Mouse (Mus musculus) liver, embryonic 12.5 days (tissue): Measurements from ENCODE around the gene Dph5. TPM values are rescaled to one million over a fixed set of nuclear protein-coding genes. Genes with fewer than 3 reads are reported as not detected.

Source experiments
- ATAC-seq: fragments of 200-750 bp; cut with Nextera tagmentation; 2 replicates; pipeline ENCODE4 v1.8.0; 2017; ENCODE audit warnings: moderate number of reproducible peaks, mild to moderate bottlenecking, moderate library complexity
- H3K27ac ChIP-seq: fragments of 300-500 bp; sonication (generic); 2 replicates; pipeline ENCODE4 v1.5.1; 2016; ENCODE audit warnings: mild to moderate bottlenecking
- H3K27me3 ChIP-seq: fragments of 300-500 bp; sonication (generic); replicated peaks from 2 replicates; pipeline ENCODE4 v1.6.1; 2016; ENCODE audit warnings: mild to moderate bottlenecking, moderate library complexity
- H3K36me3 ChIP-seq: fragments of 300-500 bp; sonication (generic); 2 replicates; pipeline ENCODE4 v1.6.1; 2016; ENCODE audit warnings: mild to moderate bottlenecking, moderate library complexity
- H3K4me1 ChIP-seq: fragments of 300-500 bp; sonication (generic); 2 replicates; pipeline ENCODE4 v1.6.1; 2016
- H3K4me2 ChIP-seq: fragments of 300-500 bp; sonication (generic); 2 replicates; pipeline ENCODE4 v1.6.1; 2016; ENCODE audit warnings: mild to moderate bottlenecking, moderate library complexity
- H3K4me3 ChIP-seq: fragments of 300-500 bp; sonication (generic); 2 replicates; pipeline ENCODE4 v1.5.1; 2016; ENCODE audit warnings: mild to moderate bottlenecking, moderate library complexity
- H3K9ac ChIP-seq: fragments of 300-500 bp; sonication (generic); 2 replicates; pipeline ENCODE4 v1.6.1; 2016; ENCODE audit warnings: mild to moderate bottlenecking, moderate library complexity
- H3K9me3 ChIP-seq: fragments of 300-500 bp; sonication (generic); replicated peaks from 2 replicates; pipeline ENCODE4 v1.6.1; 2016; ENCODE audit warnings: mild to moderate bottlenecking, moderate library complexity
- WGBS: fragments of 180-500 bp; shearing (Covaris S2); methylation state at CpG from one replicate; pipeline ENCODE4 v1.1.7; 2016; ENCODE audit not compliant: insufficient replicate concordance; 5-methylcytosine and 5-hydroxymethylcytosine counted together
- polyA plus RNA-seq: library from polyadenylated mRNA; unstranded; fragments of >200 nt; fragmentation: Nextera tagmentation; extraction: Ambion mirVana; gene quantifications from 2 replicates; pipeline ENCODE4 v1.2.1, GENCODE M21; 2016

The Dph5 gene
- polyA plus RNA-seq, 1 experiment from 2014 or later = 32.1 TPM

DNA sequence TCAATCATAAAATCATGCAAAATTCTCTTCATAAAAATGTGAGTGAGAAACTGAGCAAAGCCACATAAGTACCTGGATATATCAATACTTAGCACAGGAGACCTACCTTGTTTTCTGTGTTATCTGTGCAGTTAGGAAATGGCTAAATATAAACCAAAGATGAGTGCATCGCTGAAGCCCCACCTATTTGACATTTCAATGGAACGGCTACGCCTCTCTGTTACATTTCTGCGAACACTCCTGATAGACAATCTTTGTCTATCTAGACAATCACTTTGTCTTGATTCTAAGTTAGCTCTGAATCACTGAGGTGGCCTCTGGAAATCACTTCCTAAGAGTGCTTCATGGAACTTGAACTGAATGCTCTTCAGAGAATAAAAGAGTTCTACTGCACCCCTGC lies 52.9 kb downstream of the Dph5 start:
- Histone ChIP-seq H3K9ac (no peak overlapping the region), H3K27me3 (no peaks in the 10 kb centered on the region), H3K9me3 (no peaks in the 10 kb centered on the region), H3K4me2 (no peak overlapping the region), H3K4me3 (no peak overlapping the region), H3K36me3 (peaks cover 55% of the 10 kb centered on the region), H3K4me1 (no peaks in the 10 kb centered on the region), H3K27ac (no peak overlapping the region)
- 78% methylated on average over 4 of the region's 4 CpGs for WGBS
- ATAC-seq = no peak

DNA sequence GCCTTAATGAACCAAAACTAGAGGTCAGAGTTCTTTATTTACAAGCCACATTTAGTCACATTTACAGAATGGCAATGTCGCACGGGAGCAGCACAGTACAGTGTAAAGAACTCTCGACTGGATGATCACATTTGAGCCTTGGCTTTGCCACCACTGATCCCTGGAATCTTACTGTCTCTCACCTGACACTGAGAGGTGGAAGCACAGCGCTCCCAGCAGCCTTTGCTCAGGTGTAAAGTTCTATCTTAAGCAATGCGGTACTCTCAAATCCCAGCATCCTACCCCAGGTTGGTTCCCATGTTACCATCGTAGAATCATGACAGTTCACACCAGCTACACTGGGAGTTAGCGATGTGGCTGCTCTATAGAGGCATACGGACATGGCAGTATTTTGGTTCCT lies 53.8 kb downstream of the Dph5 start:
- peaks cover 4% of the 10 kb centered on the region for H3K4me1 ChIP-seq
- no peak overlapping the region for H3K4me2 ChIP-seq
- ATAC-seq = no peak
- no peaks in the 10 kb centered on the region for H3K27me3 ChIP-seq
- no peak overlapping the region for H3K4me3 ChIP-seq
- no peak overlapping the region for H3K9ac ChIP-seq
- peaks cover 59% of the 10 kb centered on the region for H3K36me3 ChIP-seq
- 89% methylated on average over 8 of the region's 8 CpGs for WGBS
- H3K27ac ChIP-seq = no peak overlapping the region
- H3K9me3 ChIP-seq = no peaks in the 10 kb centered on the region

DNA sequence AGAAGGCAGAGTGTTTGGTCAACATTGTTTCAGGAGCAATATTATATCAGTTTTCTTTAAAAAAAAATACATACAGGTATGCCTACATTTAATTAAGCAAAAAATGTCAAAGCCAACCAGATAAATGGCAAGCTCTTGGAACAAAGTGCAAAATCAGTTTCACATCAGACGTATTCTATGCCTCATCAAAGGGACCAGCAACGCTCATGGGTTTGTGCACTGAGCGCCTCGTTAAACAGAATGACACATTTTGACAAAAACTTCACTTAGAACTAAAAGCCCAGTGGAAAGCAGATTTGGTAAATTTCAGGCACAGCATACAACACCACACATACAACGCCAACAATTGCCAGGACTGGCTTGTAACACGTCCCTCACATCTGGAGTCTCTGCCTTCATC lies 56.7 kb downstream of the Dph5 start:
- Histone ChIP-seq H3K27ac (no peak overlapping the region), H3K9me3 (no peaks in the 10 kb centered on the region), H3K4me3 (no peak overlapping the region), H3K4me1 (peaks cover 4% of the 10 kb centered on the region), H3K4me2 (no peak overlapping the region), H3K27me3 (no peaks in the 10 kb centered on the region), H3K36me3 (peaks cover 65% of the 10 kb centered on the region), H3K9ac (no peak overlapping the region)
- no peak for ATAC-seq
- WGBS = 84% methylated on average over 6 of the region's 6 CpGs

DNA sequence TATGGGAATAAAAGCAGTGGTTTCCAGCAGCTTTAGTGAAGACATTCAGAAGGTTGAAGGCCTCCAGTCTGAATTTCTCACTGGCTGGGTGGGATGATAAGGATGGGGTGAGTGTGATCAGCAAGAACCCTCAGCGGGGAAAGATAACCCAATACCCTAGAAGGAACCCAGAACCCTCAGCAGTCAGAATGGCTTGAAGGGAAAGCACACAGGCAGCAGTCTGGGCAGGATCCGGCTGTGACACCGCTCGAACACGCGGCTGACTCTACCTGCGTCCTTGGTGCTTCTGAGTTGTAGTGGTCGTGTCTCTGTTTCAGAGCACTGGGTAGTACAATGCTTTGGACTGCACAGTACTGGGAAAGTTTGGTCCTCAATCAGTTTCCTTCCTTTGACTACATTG lies 58.6 kb downstream of the Dph5 start:
- Histone ChIP-seq H3K4me2 (no peak overlapping the region), H3K27me3 (no peaks in the 10 kb centered on the region), H3K9ac (no peak overlapping the region), H3K27ac (no peak overlapping the region), H3K4me1 (peaks cover 21% of the 10 kb centered on the region), H3K4me3 (no peak overlapping the region), H3K9me3 (no peaks in the 10 kb centered on the region), H3K36me3 (peaks cover 66% of the 10 kb centered on the region)
- peak; percentile 63; the same call in 1 of the 2 replicates for ATAC-seq
- 81% methylated on average over 8 of the region's 8 CpGs for WGBS

DNA sequence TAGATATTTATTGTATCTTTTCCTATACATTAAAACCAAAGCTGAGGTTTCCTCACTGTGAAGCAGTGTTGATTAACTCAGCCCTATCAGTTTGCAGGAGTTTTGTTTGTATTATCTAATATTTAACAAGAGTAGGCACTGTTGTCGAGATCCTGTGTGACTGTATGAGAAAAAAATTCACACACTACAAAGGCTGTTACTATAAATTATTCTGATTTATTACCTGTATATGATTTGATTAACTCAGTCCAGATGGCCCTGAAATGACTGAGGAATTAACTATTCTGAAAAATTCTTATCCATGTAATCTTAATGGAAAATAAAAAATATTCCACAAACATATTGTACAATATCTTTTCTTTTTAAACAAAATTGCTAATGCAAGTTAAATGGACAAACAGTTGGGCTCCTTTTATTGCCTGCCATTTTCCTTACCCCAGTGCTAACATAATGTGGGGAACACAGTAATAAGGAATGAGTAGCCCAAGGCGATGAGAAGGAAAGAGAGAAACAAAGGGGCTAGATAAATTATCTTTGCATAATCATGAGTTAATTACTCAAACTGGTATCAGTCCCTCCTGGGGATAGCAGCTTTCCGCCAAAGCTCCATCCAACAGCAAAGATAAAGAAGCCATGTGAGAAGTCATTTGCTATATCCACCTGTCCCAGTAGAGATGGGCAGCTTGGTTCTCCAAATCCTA lies 61.7 kb downstream of the Dph5 start:
- no peak for ATAC-seq
- H3K36me3 ChIP-seq = peaks cover 67% of the 10 kb centered on the region
- WGBS = 55% methylated on average over 3 of the region's 3 CpGs
- no peak overlapping the region for H3K27ac ChIP-seq
- H3K4me3 ChIP-seq = no peak overlapping the region
- H3K4me1 ChIP-seq = peaks cover 21% of the 10 kb centered on the region
- no peak overlapping the region for H3K9ac ChIP-seq
- no peak overlapping the region for H3K4me2 ChIP-seq
- H3K9me3 ChIP-seq = no peaks in the 10 kb centered on the region
- no peaks in the 10 kb centered on the region for H3K27me3 ChIP-seq

DNA sequence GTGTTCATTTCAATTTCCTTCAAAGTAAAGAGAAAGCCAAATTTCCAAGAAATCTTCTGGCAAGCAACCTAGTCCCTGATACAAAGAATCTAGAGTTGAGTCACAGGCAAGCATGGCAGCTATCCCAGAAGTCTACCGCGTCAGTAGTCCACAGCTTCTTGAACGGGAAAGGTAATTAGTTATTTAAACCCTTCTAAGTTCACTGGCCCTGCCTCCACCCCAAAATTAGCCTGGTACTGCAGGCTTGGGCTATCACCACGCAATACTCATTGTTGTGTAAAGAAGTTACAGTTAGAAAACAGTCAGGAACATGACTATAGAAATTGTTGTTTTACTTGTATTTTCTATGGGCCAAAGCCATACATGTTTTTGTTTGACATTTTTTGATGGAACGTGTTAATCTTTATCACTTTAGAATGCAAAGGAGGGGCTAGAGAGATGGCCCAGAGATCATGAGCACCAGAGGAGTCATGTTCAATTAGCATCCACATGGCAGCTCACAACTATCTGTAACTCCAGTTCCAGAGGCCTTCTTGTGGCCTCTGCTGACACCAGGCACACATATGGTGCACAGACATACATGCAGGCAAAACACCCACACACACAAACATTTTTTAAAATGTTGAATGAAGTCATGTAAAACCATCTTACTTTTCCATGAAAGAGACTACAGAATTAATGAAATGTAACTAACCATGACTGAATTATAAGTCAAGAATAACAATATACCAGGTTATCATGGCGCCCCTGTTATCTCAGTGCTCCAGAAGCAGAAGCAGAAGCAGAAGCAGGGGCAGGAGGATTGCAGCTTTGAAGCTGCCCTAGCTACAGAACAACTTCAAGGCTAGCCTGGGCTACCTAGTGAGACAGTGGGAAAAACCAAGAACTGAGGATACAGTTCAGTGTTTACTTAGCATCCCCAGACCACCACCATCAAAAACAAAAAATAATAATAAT lies 62.6 kb downstream of the Dph5 start:
- ATAC-seq = peak; percentile 73
- WGBS = 79% methylated on average over 6 of the region's 6 CpGs

DNA sequence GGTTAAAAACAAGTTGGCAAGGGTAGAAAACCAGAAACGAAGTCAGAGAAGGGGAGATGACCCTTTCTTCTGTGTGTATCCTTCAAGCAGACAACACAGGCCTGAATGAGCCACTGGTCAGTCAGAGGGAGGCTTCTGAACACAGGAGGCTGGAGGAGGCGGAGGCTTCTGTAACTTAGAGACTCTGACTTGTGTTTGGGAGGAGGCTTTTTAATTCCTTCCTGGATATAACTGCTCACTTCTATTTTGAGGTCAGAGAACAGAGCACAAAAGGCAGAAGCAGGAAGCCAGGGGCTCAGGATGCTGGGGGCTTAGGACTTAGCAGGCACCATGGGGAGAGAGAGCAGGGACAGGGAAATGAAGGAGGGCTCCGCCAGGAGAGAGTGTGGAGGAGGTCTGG lies 63.6 kb downstream of the Dph5 start:
- ATAC-seq = no peak
- Histone ChIP-seq H3K9me3 (no peaks in the 10 kb centered on the region), H3K4me1 (peaks cover 19% of the 10 kb centered on the region), H3K36me3 (peaks cover 69% of the 10 kb centered on the region), H3K27me3 (no peaks in the 10 kb centered on the region), H3K9ac (no peak overlapping the region), H3K4me2 (no peak overlapping the region), H3K27ac (no peak overlapping the region), H3K4me3 (no peak overlapping the region)
- WGBS = 74% methylated on average over 3 of the region's 3 CpGs

More for the DNA sequence above, 62.6 kb downstream of the Dph5 start:
- Histone ChIP-seq H3K27ac (no peak overlapping the region), H3K27me3 (no peaks in the 10 kb centered on the region), H3K36me3 (peaks cover 67% of the 10 kb centered on the region), H3K9ac (no peak overlapping the region), H3K9me3 (no peaks in the 10 kb centered on the region), H3K4me2 (no peak overlapping the region), H3K4me1 (peaks cover 21% of the 10 kb centered on the region), H3K4me3 (no peak overlapping the region)

DNA sequence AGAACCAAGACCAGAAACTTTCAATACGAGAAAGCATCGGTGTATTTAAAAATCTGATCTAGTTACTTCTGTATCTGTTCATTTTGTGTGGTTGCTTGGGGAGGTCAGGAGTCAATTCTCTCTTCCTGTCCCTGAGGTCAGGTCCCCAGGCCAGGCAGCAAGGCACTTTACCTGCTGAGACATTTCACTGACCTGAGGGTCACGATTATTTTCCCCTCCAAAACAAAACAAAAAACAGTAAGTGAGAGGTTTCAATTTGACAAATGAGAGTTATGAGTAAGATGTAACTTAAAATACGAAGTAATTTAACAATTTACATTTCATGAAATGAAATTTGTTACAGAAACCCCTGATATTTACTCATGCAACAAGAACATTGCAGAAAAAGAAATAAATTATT lies 64.7 kb downstream of the Dph5 start:
- Histone ChIP-seq H3K4me3 (no peak overlapping the region), H3K27me3 (no peaks in the 10 kb centered on the region), H3K4me2 (no peak overlapping the region), H3K4me1 (peaks cover 17% of the 10 kb centered on the region; the same call in 1 of the 2 replicates), H3K9ac (no peak overlapping the region), H3K9me3 (no peaks in the 10 kb centered on the region), H3K36me3 (peaks cover 73% of the 10 kb centered on the region), H3K27ac (no peak overlapping the region)
- 71% methylated on average over 4 of the region's 4 CpGs for WGBS
- no peak for ATAC-seq

DNA sequence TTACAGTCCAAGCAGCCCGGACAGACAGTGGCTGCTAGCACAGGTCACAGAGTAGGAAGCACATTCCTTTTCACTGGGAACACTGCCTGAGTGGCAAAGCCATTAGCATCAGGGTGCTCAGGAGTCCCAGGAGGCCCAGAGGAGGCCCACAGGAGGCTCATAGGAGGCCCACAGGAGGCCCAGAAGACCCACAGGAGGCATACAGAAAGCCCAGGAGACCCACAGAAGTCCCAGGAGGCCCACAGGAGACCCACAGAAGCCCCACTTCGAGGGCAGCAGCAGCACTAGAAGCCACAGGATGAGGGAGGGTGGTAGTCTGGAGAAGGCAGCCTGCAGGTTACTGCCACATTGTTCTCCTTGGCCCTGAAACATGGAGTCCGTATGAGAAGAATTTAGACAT lies 65.5 kb downstream of the Dph5 start:
- WGBS = 76% methylated on average over 3 of the region's 3 CpGs
- Histone ChIP-seq H3K36me3 (peaks cover 75% of the 10 kb centered on the region), H3K27me3 (no peaks in the 10 kb centered on the region), H3K27ac (no peak overlapping the region), H3K4me2 (no peak overlapping the region), H3K9me3 (no peaks in the 10 kb centered on the region), H3K4me1 (peaks cover 17% of the 10 kb centered on the region; the same call in 1 of the 2 replicates), H3K4me3 (no peak overlapping the region), H3K9ac (no peak overlapping the region)
- ATAC-seq = no peak

DNA sequence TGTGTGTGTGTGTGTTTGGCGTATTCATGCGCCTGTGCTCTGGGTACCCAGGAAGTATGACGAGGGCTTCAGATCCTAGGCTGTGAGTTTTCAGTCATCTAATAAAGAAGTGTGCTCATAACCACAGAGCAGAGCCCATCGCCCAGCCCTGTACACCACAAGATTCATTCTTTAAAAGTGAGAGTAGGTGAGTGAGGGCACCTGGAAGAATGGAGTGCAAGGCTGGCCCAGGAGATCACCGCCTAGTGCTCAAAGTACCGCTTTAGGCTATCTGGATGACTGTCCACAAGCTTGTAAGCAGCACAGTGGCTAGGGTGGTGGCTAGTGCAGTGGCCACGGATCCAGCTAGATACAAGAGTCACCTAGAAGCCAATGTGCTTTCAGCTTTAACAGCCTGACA lies 69.6 kb downstream of the Dph5 start:
- Histone ChIP-seq H3K4me2 (no peak overlapping the region), H3K4me1 (no peaks in the 10 kb centered on the region), H3K27ac (no peak overlapping the region), H3K4me3 (no peak overlapping the region), H3K36me3 (peaks cover 64% of the 10 kb centered on the region), H3K27me3 (no peaks in the 10 kb centered on the region), H3K9ac (no peak overlapping the region), H3K9me3 (no peaks in the 10 kb centered on the region)
- no peak for ATAC-seq
- 80% methylated on average over 7 of the region's 7 CpGs for WGBS

DNA sequence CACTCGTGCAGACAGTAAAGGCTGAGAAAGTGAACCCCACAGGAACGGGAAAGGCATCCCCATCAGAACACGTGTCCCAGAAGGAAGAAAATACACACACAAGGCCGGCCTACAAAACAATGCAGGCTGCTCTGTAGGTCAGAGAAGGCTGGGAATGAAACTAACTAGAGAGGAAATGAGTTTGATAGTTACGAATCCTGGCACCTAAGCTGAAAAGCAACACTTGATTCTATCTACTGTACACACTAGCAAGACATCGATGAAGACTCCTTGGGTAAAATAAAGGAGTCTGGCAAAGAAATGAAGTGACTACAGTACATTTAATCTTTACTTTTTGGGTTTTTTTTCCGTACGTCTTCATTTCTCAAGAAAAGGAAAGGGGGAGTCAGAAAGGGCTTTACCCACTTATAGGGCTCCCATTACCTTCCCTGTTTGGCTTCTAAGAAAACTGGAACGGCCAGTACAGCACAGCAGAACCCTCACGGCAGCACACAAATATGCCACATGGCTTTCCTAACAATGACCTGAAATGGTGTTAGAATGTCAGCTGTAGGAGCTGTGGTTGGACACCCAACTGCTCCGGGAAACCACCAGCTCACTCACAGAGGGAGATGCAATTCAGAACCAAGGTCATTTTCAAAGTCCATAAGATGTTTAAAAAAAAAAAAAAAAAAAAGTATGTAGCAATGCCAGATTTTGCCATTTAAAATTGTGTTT lies 73.8 kb downstream of the Dph5 start:
- H3K27me3 ChIP-seq = no peaks in the 10 kb centered on the region
- ATAC-seq = no peak
- H3K36me3 ChIP-seq = peaks cover 35% of the 10 kb centered on the region
- H3K4me2 ChIP-seq = no peak overlapping the region
- no peaks in the 10 kb centered on the region for H3K4me1 ChIP-seq
- H3K4me3 ChIP-seq = no peak overlapping the region
- H3K27ac ChIP-seq = no peak overlapping the region
- WGBS = 85% methylated on average over 11 of the region's 11 CpGs
- no peaks in the 10 kb centered on the region for H3K9me3 ChIP-seq
- no peak overlapping the region for H3K9ac ChIP-seq

DNA sequence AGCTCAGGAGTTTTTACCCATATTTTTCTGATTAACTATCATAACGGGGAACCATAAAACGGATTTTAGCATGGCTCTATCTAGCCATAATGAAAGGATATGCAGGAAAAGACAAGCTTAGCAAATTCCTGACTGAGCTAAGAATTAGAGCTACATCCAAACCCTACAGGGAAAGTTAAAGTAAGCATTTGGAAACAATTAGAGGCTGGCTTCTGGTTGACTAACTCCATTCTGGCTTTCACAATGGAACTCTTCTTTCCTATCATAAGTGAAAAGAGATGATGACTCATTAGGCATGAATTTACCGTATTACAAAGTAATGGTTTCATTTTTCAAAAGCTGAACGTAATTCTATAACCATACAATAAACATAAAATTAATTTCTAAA lies 74.4 kb downstream of the Dph5 start:
- Histone ChIP-seq H3K36me3 (peaks cover 31% of the 10 kb centered on the region), H3K4me2 (no peak overlapping the region), H3K27me3 (no peaks in the 10 kb centered on the region), H3K9me3 (no peaks in the 10 kb centered on the region), H3K4me3 (no peak overlapping the region), H3K9ac (no peak overlapping the region), H3K4me1 (no peaks in the 10 kb centered on the region), H3K27ac (no peak overlapping the region)
- WGBS = 77% methylated on average over 4 of the region's 4 CpGs
- no peak for ATAC-seq
